Mouse (Mus musculus) neural tube, embryonic 14.5 days (tissue): Measurements from ENCODE around the gene Atp12a. TPM values are rescaled to one million over a fixed set of nuclear protein-coding genes. Genes with fewer than 3 reads are reported as not detected.

ENCODE experiments used
- ATAC-seq: fragments of 200-750 bp; cut with Nextera tagmentation; 2 replicates; pipeline ENCODE4 v1.8.0; 2017; ENCODE audit warnings: low read depth, mild to moderate bottlenecking, moderate TSS enrichment, moderate library complexity
- H3K27ac ChIP-seq: fragments of 300-500 bp; sonication (generic); 2 replicates; pipeline ENCODE4 v1.5.1; 2014; ENCODE audit warnings: low read depth, mild to moderate bottlenecking, control low read depth, low read length, moderate library complexity, mixed read lengths
- H3K27me3 ChIP-seq: fragments of 300-500 bp; sonication (generic); 2 replicates; pipeline ENCODE4 v1.6.1; 2014; ENCODE audit warnings: low read length; ENCODE audit not compliant: control insufficient read depth, insufficient read depth
- H3K36me3 ChIP-seq: fragments of 300-500 bp; sonication (generic); 2 replicates; pipeline ENCODE4 v1.6.1; 2014; ENCODE audit warnings: low read length, mixed read lengths; ENCODE audit not compliant: control insufficient read depth, insufficient read depth
- H3K4me1 ChIP-seq: fragments of 300-500 bp; sonication (generic); 2 replicates; pipeline ENCODE4 v1.6.1; 2014; ENCODE audit warnings: low read length; ENCODE audit not compliant: control insufficient read depth, insufficient read depth
- H3K4me2 ChIP-seq: fragments of 300-500 bp; sonication (generic); 2 replicates; pipeline ENCODE4 v1.6.1; 2014; ENCODE audit warnings: mild to moderate bottlenecking, low read depth, low read length, control low read depth
- H3K4me3 ChIP-seq: fragments of 300-500 bp; sonication (generic); 2 replicates; pipeline ENCODE4 v1.5.1; 2014; ENCODE audit warnings: low read depth, low read length, control low read depth, mixed read lengths
- H3K9ac ChIP-seq: fragments of 300-500 bp; sonication (generic); replicated peaks from 2 replicates; pipeline ENCODE4 v1.6.1; 2014; ENCODE audit warnings: low read depth, mild to moderate bottlenecking, control low read depth, low read length, mixed read lengths
- H3K9me3 ChIP-seq: fragments of 300-500 bp; sonication (generic); 2 replicates; pipeline ENCODE4 v1.6.1; 2016; ENCODE audit warnings: low read length; ENCODE audit not compliant: control insufficient read depth
- WGBS: fragments of 180-500 bp; shearing (Covaris S2); extraction: QIAGEN DNeasy Blood & Tissue Kit; methylation state at CpG from one replicate; pipeline ENCODE4 v1.1.7; 2014; 5-methylcytosine and 5-hydroxymethylcytosine counted together
- polyA plus RNA-seq: library from polyadenylated mRNA; unstranded; fragments of >200 nt; fragmentation: Nextera tagmentation; extraction: Ambion mirVana; gene quantifications from 2 replicates; pipeline ENCODE4 v1.2.1, GENCODE M21; 2014

Gene Atp12a
- polyA plus RNA-seq, 1 experiment from 2014 or later, result 0.13 TPM

DNA sequence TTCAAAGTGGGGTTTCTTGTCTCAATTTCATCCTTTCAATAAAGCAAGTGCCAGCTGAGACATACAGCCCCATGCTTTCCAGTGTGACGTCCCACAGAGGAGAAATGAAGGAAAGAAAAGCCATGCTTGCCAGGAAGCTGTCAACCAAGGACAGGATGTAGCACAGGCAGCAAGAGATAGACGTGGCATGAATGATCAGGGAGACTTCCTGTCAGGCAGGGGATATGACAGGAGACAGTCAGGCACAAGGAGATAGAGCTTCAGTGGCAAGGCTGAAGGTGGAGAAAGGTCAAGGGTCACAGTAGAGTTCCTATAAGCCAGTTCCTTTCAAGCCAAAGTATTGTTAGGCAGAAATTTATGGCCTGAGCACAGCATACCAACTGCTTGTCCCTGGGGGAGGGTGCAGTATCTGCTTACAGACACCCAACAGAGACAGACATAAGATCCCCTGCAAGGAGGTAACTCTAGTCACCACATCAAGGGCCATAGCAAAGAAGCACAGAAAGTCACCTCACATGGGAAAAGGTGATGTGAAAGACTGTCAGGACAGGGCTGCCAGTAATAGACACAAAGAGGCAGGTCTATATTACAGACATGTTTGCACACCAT lies 28.9 kb downstream of the Atp12a start:
- WGBS, result 9% methylated on average over 2 of the region's 2 CpGs
- H3K27ac ChIP-seq, result no peak overlapping the region
- no peaks in the 10 kb centered on the region for H3K9me3 ChIP-seq
- no peak overlapping the region for H3K4me2 ChIP-seq
- no peaks in the 10 kb centered on the region for H3K27me3 ChIP-seq
- ATAC-seq, result no peak
- H3K4me3 ChIP-seq, result no peak overlapping the region
- no peak overlapping the region for H3K9ac ChIP-seq
- H3K36me3 ChIP-seq, result no peaks in the 10 kb centered on the region
- no peaks in the 10 kb centered on the region for H3K4me1 ChIP-seq

DNA sequence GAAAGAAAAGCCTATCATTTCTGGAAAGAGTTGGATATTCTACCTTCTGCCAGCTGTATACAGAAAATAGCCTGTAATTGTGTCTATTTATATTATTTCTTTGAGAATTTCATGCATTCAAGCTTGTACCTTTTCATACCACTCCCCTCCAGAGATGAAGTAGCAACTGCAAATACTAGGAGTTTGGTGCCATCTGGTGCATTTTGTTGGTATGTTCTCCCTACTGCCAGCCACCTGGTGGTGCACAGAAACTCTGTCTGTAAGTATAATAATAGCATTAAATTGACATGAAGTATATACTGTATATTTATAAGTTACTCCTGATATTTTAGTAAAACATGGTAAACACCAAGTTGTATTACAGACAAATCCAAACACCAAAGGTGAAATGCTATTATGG lies 33.1 kb downstream of the Atp12a start:
- H3K27ac ChIP-seq, result no peak overlapping the region
- no peak overlapping the region for H3K4me3 ChIP-seq

DNA sequence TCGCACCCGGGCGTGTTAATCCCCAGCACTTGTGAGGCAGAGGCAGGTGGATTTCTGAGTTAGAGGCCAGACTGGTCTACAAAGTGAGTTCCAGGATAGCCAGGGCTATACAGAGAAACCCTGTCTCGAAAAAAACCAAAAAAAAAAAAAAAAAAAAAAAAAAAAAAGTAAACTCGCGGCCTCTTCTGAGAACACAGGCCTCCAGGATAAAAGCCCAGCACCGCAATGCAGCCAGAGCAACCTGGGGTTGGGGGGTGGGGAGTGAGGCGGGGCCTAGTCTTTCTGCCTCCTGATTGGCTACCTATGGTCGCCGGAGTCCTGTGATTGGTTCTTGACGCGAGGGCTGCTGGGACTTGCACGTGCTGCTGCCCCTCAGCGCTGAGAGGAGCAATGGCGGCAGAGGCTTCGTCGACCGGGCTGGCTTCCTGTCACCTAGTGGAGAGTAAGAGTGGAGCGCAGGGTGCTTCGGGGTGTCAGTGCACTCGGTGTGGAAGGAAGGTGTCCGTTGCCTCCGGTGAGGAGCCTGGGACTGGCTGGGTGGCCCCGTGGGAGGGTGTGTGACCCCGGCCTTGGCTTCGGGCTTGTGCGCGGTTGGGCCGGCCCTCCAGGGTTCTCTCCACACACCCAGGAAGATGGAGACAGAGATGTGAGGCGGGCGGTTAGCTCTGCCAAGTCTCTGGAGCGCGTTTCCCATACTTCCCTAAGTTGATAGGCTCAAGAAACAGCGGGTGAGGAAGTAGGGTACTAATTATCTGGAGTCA lies 37.6 kb downstream of the Atp12a start, which contains the start of gene Rnf17:
Gene Rnf17 (plus strand): TSS at position 271 of the 761 bp plus-strand sequence.
- ATAC-seq, result no peak
- Histone ChIP-seq H3K27me3 (no peaks in the 10 kb centered on the region), H3K4me2 (no peak within 1 kb of the TSS)

More for the DNA sequence above, 33.1 kb downstream of the Atp12a start:
- ATAC-seq, result peak; percentile 68; the same call in 1 of the 2 replicates
- H3K9me3 ChIP-seq, result no peaks in the 10 kb centered on the region
- no peaks in the 10 kb centered on the region for H3K27me3 ChIP-seq
- H3K9ac ChIP-seq, result no peak overlapping the region
- no peaks in the 10 kb centered on the region for H3K36me3 ChIP-seq
- H3K4me2 ChIP-seq, result no peak overlapping the region
- H3K4me1 ChIP-seq, result no peaks in the 10 kb centered on the region

GRCm38 (mm10) chr14:56403072-56403375 lies 38.2 kb downstream of the Atp12a start:
- no peak for ATAC-seq
- H3K4me2 ChIP-seq, result no peak overlapping the region
- WGBS, result 96% methylated on average over 2 of the region's 2 CpGs

More for the DNA sequence above, 37.6 kb downstream of the Atp12a start, which contains the start of gene Rnf17:
- Histone ChIP-seq H3K9me3 (no peaks in the 10 kb centered on the region), H3K4me1 (no peaks in the 10 kb centered on the region), H3K9ac (no peak within 1 kb of the TSS), H3K4me3 (no peak within 1 kb of the TSS), H3K27ac (no peak within 1 kb of the TSS), H3K36me3 (no peaks in the 10 kb centered on the region)
- WGBS, result 82% methylated on average over 34 of the region's 34 CpGs

More at GRCm38 (mm10) chr14:56403072-56403375, 38.2 kb downstream of the Atp12a start:
- Histone ChIP-seq H3K9me3 (no peaks in the 10 kb centered on the region), H3K4me3 (no peak overlapping the region), H3K27ac (no peak overlapping the region), H3K27me3 (no peaks in the 10 kb centered on the region), H3K4me1 (no peaks in the 10 kb centered on the region), H3K36me3 (no peaks in the 10 kb centered on the region), H3K9ac (no peak overlapping the region)

Other genes starting within 250 kb of the Atp12a start
- gene Gzme, start 244.4 kb upstream of the Atp12a start, polyA plus RNA-seq, result not detected in 2 replicates
- gene Gzmd, start 232.5 kb upstream of the Atp12a start, polyA plus RNA-seq, result not detected in 2 replicates
- gene Gzmg, start 205.5 kb upstream of the Atp12a start, polyA plus RNA-seq, result not detected in 2 replicates
- gene Gzmn, start 190.5 kb upstream of the Atp12a start, polyA plus RNA-seq, result not detected in 2 replicates
- not detected in 2 replicates for gene Gzmf, start 153.7 kb upstream of the Atp12a start, polyA plus RNA-seq
- not detected in 2 replicates for gene Gzmc, start 130.4 kb upstream of the Atp12a start, polyA plus RNA-seq
- gene Gzmb, start 102.8 kb upstream of the Atp12a start, polyA plus RNA-seq, result not detected in 2 replicates
- gene Rnf17, start 37.5 kb downstream of the Atp12a start, polyA plus RNA-seq, result 1.3 and 1.4 TPM in 2 replicates
- gene Cenpj, start 210.4 kb downstream of the Atp12a start, polyA plus RNA-seq, result 5.1 TPM in 2 replicates
- 1.3 TPM in 2 replicates for gene Parp4, start 210.6 kb downstream of the Atp12a start, polyA plus RNA-seq